Mouse (Mus musculus): ENCODE results near the gene Kbtbd6.
"Not testable (repeated sequence)": the region's sequence is repeated elsewhere in the genome, so short reads cannot be mapped to it uniquely, and the experiment has no call there.

The Kbtbd6 gene

DNA sequence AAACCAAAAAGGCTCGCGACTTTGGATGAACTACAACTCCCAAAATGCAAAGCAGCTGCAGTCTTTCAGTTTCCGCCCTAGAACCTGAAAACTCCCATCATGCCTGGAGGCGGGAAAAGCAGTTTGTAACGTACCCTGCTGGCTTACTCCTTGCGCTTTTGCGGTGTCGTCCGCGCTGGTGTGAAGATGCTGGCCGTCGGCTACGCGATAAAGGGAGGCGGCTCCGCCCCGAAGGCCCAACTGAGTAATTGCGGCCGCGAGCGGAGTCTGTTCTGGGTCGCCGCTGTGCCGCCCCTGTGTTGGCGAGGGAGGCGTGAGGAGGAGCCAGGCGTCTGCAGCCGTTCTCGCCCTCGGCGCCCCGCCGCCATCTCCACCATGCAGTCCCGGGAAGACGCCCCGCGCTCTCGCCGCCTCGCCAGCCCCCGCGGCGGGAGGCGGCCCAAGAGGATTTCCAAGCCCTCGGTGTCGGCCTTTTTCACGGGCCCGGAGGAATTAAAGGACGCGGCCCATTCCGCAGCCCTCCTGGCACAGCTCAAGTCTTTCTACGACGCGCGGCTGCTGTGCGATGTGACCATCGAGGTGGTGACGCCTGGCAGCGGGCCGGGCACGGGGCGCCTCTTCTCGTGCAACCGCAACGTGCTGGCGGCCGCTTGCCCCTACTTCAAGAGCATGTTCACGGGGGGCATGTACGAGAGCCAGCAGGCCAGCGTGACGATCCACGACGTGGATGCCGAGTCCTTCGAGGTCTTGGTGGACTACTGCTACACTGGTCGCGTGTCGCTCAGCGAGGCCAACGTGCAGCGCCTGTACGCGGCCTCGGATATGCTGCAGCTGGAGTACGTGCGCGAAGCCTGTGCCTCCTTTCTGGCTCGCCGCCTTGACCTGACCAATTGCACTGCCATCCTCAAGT lies at the start of gene Kbtbd6:
Gene Kbtbd6, plus strand, starts transcription at position 155 of the 910 bp plus-strand sequence.
- peak; percentile 96 for DNase-seq (ENCODE audit: low read depth, low spot score)

DNA sequence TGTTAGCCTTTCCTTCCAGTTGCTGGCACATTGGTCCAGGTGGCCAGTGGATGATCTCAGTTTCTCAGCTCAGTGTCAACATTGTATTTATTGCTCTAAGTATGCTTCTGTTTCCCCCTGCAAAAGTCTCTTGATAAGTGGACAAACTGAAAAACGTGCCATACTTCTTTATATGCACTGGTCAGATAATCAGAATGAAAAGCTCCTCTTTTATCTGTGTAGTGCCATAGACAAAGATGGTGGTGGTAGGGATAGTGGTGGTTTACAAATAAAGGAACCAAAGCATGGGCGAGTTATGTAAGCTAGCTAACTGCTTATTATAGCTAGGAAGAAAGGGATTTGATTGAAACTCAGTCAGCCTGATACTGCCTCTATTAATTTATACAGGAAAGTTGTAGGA lies 44.0 kb upstream of the Kbtbd6 start:
- no peak for DNase-seq (ENCODE audit: low read depth, low spot score)

DNA sequence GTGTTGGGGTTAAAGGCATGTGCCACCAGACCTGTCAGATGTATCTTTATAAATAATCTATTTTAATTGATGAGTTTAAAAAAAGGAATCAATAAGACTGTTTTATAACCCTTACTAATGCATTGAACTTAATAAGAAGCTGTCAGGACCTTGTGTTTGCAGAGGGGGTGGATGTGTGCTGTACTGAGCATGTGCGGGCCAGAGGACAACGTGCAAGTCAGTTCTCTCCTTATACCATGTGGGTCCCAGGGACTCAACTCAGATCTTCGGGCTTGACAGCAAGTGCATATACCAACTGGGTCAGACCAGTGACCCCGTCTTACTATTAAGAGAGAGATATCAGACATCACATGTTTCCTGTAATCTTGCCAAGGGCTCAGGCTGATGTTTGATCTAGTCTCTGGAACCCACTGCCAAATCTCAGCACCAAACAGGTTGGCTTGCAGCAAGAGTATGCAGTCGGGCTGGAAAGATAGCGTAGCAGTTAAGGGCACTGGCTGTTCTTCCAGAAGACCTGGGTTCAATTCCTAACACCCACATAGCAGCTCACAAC lies 42.3 kb upstream of the Kbtbd6 start:
- no peak for DNase-seq (ENCODE audit: low read depth, low spot score)

DNA sequence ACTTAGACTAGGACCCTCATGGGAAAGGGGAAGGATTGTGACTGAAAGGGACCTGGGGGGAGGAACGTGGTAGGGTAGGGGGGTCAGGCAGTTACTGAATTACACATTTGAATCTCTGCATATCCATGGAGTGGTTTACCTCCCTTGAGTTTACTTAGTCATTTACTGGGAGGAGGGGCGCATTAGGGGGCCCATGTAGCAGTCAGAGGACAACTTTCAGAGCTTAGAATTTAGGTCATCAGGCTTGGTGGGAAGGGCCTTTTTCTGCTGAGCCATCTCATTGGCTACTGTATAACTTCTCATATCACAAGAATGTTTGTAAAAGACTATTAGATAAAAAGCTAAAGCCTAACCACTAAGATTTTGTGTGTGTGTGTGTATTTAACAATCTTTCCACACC lies 41.0 kb upstream of the Kbtbd6 start:
- no peak for DNase-seq (ENCODE audit: low read depth, low spot score)

DNA sequence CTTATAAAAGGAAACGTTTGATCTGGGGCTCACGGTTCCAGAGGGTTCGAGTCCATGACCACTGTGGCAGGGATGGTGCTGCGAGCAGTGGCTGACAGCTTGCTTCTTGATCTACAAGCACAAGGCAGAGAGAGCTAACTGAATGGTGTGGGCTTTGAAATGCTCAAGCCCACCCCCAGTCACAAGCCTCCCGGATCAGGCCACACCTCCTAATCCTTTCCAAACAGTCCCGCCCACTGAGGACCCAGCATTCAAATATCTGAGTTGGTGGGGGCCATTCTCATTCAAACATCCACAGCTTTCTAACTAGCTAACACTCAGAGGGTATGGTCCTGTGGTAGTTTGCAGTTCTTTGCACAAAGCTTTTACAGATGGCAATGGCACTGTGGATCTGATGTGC lies 38.5 kb upstream of the Kbtbd6 start:
- DNase-seq (ENCODE audit: low read depth, low spot score) = no peak

DNA sequence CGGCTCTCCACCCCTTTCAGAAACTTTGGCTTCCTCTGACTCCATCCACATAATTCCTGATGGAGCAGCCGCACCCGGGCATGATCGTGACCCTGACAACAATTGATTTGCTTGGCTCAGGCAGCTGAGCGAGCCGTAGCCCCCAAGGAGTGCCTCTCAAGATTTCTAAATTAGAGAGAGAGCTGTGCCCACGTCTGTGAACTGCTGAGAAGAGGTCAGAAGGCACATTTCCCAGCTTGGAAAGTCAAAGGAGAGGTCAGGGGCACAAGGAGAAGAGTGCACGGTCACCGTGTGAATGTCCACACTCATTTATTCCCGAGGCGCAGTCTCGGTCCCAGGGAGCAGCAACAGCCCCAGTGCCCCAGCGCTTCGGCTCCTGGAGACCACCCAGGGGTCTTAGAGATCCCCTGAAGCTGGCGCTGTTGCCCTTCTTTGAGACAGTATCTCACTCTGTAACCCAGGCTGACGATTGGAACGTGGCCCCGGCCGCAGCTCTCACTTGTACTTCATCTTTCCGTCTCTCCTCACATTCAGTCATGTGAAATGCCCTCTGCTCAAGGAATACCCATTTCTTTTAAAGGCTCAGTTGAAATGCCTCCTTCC lies 31.5 kb upstream of the Kbtbd6 start:
- DNase-seq (ENCODE audit: low read depth, low spot score) = no peak

DNA sequence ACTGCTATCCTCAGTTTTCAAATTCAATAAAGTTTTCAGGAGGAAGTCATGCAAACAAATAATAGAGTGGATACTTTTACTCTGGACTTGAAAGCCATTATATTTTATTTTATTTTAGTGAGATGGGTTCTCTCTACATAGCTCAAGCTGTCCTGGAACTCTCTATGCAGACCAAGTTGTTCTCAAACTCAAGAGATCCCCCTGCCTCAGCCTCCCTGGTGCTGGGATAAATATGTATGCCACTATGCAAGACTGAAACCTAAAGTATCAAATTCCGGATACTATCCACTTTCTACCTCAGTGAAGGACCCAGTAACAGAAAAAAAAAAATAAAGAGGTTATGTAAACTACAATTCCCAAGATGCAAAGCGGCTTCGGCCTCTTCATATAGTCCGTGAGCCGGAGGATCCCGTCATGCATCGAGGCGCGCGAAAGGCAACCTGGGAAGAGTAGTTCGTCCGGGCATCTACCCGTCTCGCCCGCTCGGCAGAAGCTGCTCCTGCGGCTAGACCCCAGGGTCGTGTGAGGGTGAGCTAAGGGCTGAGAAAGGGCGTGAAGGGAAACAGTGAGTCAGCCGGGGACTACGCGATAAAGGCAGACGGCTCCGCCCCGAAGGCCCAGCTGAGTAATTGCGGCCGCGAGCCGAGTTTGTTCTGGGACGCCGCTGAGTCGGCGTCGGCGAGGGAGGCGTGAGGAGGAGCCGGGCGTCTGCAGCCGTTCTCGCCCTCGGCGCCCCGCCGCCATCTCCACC lies 25.5 kb upstream of the Kbtbd6 start, which contains the start of gene Kbtbd7:
Gene Kbtbd7, plus strand, starts transcription at position 533 of the 751 bp plus-strand sequence.
- DNase-seq (ENCODE audit: low read depth, low spot score) = peak; percentile 96

DNA sequence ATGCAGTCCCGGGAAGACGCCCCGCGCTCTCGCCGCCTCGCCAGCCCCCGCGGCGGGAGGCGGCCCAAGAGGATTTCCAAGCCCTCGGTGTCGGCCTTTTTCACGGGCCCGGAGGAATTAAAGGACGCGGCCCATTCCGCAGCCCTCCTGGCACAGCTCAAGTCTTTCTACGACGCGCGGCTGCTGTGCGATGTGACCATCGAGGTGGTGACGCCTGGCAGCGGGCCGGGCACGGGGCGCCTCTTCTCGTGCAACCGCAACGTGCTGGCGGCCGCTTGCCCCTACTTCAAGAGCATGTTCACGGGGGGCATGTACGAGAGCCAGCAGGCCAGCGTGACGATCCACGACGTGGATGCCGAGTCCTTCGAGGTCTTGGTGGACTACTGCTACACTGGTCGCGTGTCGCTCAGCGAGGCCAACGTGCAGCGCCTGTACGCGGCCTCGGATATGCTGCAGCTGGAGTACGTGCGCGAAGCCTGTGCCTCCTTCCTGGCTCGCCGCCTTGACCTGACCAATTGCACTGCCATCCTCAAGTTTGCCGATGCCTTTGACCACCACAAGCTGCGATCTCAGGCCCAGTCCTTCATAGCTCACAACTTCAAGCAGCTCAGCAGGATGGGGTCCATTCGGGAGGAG lies 24.8 kb upstream of the Kbtbd6 start:
- not testable (repeated sequence) for DNase-seq (ENCODE audit: low read depth, low spot score)

DNA sequence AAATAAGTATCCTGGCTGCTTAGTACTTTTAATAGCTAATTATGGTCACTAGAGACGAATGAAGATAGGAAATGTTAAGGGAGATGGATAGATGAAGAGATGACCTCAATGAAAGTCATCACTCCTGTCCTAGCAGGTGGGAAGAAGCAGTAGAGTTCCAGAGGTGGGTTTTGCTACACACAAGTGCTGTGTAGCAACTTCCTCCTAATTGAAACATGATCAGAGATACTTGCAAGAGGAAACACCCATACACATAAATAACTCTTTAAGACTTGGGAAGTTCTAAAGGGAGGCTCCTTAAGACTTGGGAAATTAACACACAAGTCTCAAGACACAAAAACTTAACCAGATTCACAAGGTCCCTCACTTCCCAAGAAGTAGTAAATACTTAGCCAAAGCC lies 17.6 kb upstream of the Kbtbd6 start:
- no peak for DNase-seq (ENCODE audit: low read depth, low spot score)

DNA sequence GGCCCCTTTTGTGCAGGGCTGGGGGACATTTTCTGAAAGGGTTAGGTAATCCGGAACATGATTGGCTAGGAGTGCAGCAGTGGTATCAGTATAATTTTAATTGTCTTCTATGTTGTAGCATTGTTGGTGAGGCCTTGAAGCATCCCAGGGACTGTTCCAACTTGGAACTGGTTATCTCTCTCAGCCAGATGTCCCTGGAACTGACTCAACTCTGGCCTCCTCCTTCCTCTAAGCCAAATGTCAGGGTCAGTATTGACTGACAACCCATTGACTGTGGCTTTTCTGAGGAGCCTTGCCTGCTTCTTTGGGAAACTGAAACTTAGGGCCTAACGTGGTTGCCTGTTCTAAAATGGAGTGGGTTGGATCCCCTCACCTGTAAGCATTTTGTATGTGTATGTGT lies 11.0 kb upstream of the Kbtbd6 start:
- no peak for DNase-seq (ENCODE audit: low read depth, low spot score)

DNA sequence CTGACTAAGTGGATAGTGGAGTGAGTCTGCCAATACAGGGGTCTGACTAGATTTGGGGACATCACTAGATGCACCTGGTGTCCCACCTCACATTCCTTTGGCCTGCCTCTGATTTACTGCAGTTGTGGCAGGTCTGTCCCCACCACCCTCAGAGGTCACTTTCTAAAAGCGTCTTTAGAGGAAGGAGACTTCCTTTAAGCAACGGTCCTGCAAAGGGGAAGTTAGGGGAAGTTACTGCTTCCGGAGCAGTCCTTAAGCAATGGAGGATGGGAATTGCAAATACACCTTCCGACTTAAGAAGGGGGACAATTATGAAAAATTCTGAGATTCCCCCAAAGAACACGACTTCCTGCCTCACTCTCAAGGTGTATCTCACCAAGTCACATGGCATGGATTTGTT lies 10.2 kb upstream of the Kbtbd6 start:
- no peak for DNase-seq (ENCODE audit: low read depth, low spot score)

DNA sequence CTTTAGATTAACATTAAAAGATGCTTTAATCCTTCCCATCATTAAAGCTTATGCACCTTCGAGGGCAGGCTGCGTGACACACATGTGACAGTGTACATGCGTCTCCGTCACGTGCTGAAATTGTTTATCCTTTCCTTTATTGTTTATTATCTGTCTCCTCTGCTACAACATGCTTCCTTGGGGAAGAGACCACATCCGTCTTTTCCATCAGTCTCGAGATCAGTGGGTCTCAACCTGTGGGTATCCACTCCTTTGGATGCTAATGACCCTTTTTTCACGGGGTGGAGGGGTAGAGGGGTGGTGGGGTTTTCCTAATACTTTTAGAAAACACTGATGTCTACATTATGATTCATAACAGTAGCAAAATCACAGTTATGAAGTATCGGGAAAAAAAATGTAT lies 7.0 kb upstream of the Kbtbd6 start:
- no peak for DNase-seq (ENCODE audit: low read depth, low spot score)

DNA sequence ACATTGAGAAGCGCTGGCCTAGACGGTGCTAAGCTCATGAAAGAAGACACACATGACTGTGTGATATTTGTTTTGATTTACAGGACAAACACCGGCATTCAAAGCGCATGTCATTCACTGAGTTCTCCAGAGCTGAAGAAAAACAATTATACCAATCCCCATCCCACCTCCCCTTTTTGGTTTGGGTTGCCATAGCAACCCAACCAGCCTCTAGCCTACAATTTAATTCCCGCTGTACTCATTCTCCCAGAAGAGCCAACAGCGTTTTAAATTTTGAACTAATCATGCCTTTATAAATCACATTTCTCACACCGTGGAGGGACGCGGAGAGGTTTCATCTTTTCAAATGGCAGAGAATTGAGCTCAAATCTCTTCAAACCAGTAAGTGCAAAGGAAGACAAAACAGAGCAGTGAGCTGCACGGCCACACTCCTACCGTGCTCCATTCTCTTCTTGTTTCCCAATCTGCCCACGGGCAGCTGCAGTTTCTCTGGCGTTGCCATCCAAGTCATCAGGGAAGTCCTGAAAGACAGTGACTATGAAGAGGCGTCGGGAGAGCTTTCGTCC lies 6.5 kb upstream of the Kbtbd6 start:
- no peak for DNase-seq (ENCODE audit: low read depth, low spot score)

DNA sequence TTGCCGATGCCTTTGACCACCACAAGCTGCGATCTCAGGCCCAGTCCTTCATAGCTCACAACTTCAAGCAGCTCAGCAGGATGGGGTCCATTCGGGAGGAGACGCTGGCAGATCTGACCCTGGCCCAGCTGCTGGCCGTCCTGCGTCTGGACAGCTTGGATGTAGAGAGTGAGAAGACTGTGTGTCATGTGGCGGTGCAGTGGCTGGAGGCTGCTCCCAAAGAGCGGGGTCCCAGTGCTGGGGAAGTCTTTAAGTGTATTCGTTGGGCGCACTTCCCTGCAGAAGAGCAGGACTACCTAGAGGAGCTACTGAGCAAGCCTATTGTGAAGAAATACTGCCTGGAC lies 928 bp downstream of the Kbtbd6 start:
- not testable (repeated sequence) for DNase-seq (ENCODE audit: low read depth, low spot score)

DNA sequence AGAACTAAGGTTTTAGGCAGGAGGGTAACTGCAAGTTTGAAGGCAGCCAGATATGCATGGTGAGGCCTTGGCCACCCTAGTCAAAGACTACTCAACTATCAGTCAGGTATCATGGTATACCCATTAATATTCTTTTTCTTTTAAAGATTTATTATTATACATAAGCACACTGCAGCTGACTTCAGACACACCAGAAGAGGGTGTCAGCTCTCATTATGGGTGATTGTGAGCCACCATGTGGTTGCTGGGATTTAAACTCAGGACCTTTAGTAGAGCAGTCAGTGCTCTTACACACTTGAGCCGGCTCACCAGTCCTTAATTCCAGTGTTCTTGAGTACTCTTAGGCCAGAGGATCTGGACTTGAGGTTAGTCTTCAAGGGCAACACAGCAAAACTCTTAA lies 8.8 kb downstream of the Kbtbd6 start:
- no peak for DNase-seq (ENCODE audit: low read depth, low spot score)

DNA sequence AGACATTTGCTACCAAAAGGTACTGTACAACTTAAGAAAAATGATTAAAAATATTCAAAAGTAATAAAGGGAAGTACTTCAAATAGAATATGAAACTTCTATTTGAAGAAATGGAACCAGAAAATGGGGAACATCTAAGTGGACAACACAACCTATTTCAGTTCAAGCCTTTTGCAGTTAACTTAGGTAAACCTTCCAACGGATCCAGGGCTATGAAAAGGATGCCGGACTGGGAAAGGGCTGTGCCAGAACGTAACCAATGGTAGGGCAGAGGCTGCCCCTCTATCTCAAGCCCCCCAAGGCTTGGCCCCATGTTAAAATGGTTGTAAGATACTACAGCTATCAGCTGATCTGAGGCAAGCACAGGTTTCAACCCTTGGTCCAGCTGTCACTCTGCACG lies 9.4 kb downstream of the Kbtbd6 start:
- no peak for DNase-seq (ENCODE audit: low read depth, low spot score)

DNA sequence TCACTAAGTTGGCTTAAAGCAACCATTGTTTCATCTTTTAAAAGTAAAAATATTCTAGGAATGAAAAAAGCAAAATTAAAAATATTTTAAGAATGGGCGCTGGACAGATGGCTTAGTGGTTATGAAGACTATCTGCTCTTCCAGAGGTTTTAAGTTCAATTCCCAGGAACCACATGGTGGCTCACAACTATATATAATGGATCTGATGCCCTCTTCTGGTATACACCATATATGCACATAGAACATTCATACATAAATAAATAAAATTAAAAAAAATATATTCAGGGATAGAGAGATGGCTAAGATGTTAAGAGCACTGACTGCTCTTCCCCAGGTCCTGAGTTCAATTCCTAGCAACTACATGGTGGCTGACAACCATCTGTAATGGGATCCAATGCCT lies 14.0 kb downstream of the Kbtbd6 start:
- DNase-seq (ENCODE audit: low read depth, low spot score) = no peak

DNA sequence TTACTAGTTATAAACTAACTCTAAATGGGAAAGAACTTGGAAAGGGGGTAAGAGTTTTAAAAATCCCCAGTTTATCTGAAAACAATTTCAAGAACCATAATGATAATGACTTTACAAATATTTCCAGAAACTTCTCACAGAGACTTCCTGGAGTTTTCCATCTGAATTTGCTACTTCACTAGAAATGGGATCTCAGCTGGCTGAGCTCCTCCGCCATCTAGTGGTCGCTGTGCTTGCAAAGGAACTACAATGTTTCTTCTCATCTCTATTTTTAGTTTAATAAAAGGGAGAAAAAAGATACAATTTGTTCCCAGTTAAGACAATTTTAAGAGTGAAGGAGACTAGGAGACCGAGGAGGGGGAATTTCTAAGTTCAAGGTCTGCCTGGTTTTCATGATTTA lies 16.0 kb downstream of the Kbtbd6 start:
- DNase-seq (ENCODE audit: low read depth, low spot score) = peak; percentile 40

DNA sequence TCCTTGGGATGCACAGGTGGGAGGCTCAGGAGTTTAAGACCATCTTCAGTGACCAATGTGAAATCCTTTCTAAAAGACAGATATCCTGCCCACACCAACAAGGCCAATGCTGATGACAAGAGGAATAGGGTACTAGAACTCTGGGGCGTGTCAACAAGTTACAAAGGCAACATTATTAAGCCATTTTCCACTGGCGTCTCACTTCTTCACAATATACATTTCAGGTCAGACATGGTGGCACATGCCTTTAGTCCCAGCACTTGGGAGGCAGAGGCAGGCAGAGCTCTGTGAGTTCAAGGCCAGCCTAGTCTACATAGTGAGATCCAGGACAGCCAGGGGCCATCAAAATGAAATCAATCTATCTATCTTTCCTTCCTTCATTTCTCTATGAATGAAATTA lies 21.7 kb downstream of the Kbtbd6 start:
- no peak for DNase-seq (ENCODE audit: low read depth, low spot score)

DNA sequence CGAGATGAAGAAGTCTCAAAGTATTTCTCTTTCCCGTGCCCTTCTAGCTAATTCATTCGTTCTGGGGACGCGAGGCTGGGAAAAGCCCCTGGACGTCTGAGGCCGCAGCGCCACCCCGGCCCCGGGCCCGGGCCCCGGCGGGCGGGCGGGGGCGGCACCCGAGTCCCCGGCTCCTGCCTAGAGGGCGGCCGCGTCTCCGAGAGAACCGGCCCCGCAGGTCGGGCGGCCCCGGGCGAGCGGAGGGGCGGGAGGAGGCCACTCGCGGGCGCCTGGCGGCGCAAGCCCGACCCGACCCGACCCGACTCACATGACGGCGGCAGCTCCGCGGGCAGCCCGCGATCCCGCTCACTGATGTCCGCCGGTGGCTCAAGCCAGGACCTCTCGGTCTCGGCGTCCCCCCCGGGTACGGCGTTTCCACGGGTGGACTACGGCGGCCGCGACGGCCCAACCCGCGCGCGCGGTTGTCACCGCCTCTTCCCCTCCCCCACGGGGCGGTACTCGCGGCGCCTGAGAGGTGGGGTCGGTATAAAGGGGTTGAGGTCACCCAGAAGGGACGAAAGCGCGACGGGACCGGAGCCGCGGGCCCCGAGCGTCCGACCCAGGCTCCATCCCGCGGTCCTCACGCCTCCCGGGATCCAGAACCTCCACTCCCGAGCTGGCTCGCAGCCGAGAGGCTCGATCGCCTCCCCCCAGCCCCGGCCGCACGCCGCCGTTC lies 29.1 kb downstream of the Kbtbd6 start, which contains the start of gene Elf1:
Gene Elf1, plus strand, starts transcription at position 571 of the 715 bp plus-strand sequence.
- DNase-seq (ENCODE audit: low read depth, low spot score) = peak; percentile 86
